Mouse (Mus musculus): Measurements from ENCODE around the gene Gtf2a2.

GRCm38 (mm10) chr9:70022083-70022482, 9.7 kb downstream of the Gtf2a2 start:
- no peak for TF ChIP-seq TAL1 (IDR thresholded peaks at IDR 0.05; ENCODE audit: low read length)
- no peak for TF ChIP-seq GATA1 (IDR thresholded peaks at IDR 0.05; ENCODE audit: low read length)
